Mouse (Mus musculus) erythroblast, embryonic 14.5 days (primary cell): ENCODE results near the gene Phox2a. TPM values are rescaled to one million over a fixed set of nuclear protein-coding genes. Genes with fewer than 3 reads are reported as not detected.

Source experiments
- H3K27me3 ChIP-seq: 2 replicates; pipeline ENCODE4 v1.6.1; 2012; ENCODE audit warnings: inconsistent platforms; ENCODE audit not compliant: control insufficient read depth
- H3K36me3 ChIP-seq: 2 replicates; pipeline ENCODE4 v1.6.1; 2012; ENCODE audit warnings: mild to moderate bottlenecking, inconsistent platforms; ENCODE audit not compliant: control insufficient read depth
- H3K4me1 ChIP-seq: 2 replicates; pipeline ENCODE4 v1.6.1; 2012; ENCODE audit warnings: inconsistent platforms; ENCODE audit not compliant: control insufficient read depth
- H3K4me3 ChIP-seq: replicated peaks from 2 replicates; pipeline ENCODE3; 2012; ENCODE audit warnings: moderate library complexity, mild to moderate bottlenecking, inconsistent platforms
- H3K9me3 ChIP-seq: 2 replicates; pipeline ENCODE4 v1.6.1; 2012; ENCODE audit warnings: low read length, inconsistent platforms, mixed read lengths; ENCODE audit not compliant: control insufficient read depth
- GATA1 ChIP-seq: IDR thresholded peaks from 2 replicates; pipeline ENCODE4 v1.6.1; 2012; ENCODE audit warnings: low read length, inconsistent platforms, mixed read lengths
- TAL1 ChIP-seq: IDR thresholded peaks from 3 replicates; pipeline ENCODE4 v1.6.1; 2012; ENCODE audit warnings: low read length, inconsistent platforms, mixed read lengths
- polyA plus RNA-seq: library from polyadenylated mRNA; stranded (reverse); fragments of >175 nt; gene quantifications from 2 replicates; pipeline ENCODE4 v1.2.3, GENCODE M21; 2012

The Phox2a gene
- polyA plus RNA-seq, 1 experiment, result not detected

GRCm38 (mm10) chr7:101871296-101871695, 53.2 kb downstream of the Phox2a start:
- Histone ChIP-seq H3K36me3 (no peaks in the 10 kb centered on the region), H3K9me3 (no peaks in the 10 kb centered on the region), H3K4me3 (no peak overlapping the region), H3K27me3 (no peaks in the 10 kb centered on the region), H3K4me1 (peaks cover 3% of the 10 kb centered on the region; the same call in 1 of the 2 replicates)
- TF ChIP-seq GATA1 (no peak), TAL1 (no peak)

Other genes with a start within 250 kb of the Phox2a start
- not detected in 2 replicates for gene Art2b, start 232.7 kb upstream of the Phox2a start, polyA plus RNA-seq
- gene Clpb, start 154.7 kb upstream of the Phox2a start, polyA plus RNA-seq, result 2.1 and 3.1 TPM in 2 replicates
- 0.50 and 1.3 TPM in 2 replicates for gene Inppl1, start 19.9 kb downstream of the Phox2a start, polyA plus RNA-seq
- not detected in 2 replicates for gene Folr2, start 38.9 kb downstream of the Phox2a start, polyA plus RNA-seq
- 4.8 and 5.8 TPM in 2 replicates for gene Anapc15, start 45.4 kb downstream of the Phox2a start, polyA plus RNA-seq
- not detected in 2 replicates for gene Folr1, start 52.5 kb downstream of the Phox2a start, polyA plus RNA-seq
- gene Lamtor1, start 87.6 kb downstream of the Phox2a start, polyA plus RNA-seq, result 10.4 and 12.4 TPM in 2 replicates
- not detected in 2 replicates for gene Tomt, start 88.0 kb downstream of the Phox2a start, polyA plus RNA-seq
- not detected in 2 replicates for gene Lrrc51, start 115.6 kb downstream of the Phox2a start, polyA plus RNA-seq
- 19.8 and 24.7 TPM in 2 replicates for gene Numa1, start 115.8 kb downstream of the Phox2a start, polyA plus RNA-seq
- 0.67 and 1.0 TPM in 2 replicates for gene Il18bp, start 200.4 kb downstream of the Phox2a start, polyA plus RNA-seq
- 0.12 and 0.34 TPM in 2 replicates for gene Rnf121, start 247.2 kb downstream of the Phox2a start, polyA plus RNA-seq
- 2.0 TPM in 2 replicates for gene Xndc1, start 247.2 kb downstream of the Phox2a start, polyA plus RNA-seq
- gene Xntrpc, start 247.4 kb downstream of the Phox2a start, polyA plus RNA-seq, result not detected in 2 replicates